ENCODE assay signal across 8 mouse cellular contexts in the genomic region with DNA sequence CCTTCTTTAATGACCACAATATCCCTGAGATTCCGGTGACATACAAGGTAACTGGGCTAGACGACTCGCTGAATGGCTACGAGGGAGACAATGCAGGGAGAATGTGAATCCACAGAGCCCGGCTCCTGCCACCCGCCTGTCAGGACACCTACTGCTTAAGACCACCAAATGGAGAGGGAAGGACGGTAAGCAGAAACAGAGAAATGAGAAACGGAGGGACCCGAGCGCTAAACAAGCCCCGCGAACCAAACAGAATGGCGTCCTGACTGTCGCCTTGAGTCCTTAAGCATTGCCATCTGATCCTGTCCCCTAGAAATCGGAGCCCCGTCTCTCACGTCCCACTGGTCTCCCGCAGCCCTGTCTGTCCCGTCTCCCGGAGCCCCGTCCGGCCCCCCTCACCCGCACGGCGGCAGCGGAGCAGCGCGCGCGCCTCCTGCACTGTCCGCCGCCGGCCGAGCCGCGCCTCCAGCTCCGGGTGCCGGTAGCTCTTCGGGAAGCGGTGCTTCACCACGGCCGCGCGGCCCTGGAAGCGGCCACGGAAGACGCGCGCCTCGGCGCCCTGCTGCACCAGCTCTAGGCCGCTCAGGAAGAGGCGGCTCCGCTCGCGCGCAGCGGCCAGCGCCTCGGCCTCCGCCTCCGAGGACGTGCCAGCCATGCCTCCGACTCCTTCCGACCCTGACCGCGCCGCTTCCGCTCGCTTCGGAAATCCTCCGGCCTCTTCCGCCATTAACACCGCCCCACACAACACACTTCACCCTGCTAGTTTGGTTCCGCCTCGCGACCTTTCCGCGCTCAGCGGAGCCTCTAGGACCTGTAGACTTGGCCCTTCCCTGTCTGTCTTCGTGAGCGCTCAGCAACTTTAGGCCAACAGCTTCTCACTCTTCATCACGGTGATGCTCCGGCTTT. TPM values are rescaled to one million over a fixed set of nuclear protein-coding genes. Genes with fewer than 3 reads are reported as not detected.
A peak's percentile ranks its signal among the peaks of the same experiment; 100 is the strongest.
DNase-seq lines count a peak whose midpoint lies in the region; ATAC-seq and TF ChIP-seq lines count a peak whose summit lies in the region.

A gene (minus strand): TSS at position 677 of the 906 bp plus-strand sequence.

- intact Hi-C loops in heart, postnatal 14 days (cut with DNase I), result no loop called here

- peak; percentile 97 for ATAC-seq in G1E (ENCODE audit: extremely low read depth, insufficient number of reproducible peaks, low FRiP score, poor library complexity, severe bottlenecking)
- peak; percentile 90 for ATAC-seq in forebrain, embryonic 15.5 days (replicated peaks)
- ATAC-seq in neural tube, embryonic 15.5 days (ENCODE audit: low FRiP score), result peak; percentile 90

- H3K4me1 ChIP-seq in G1E (ENCODE audit: insufficient read depth, low read depth, low read length), result peaks cover 23% of the 10 kb centered on the region
- peaks cover 18% of the 10 kb centered on the region for H3K4me1 ChIP-seq in forebrain, embryonic 15.5 days
- H3K4me1 ChIP-seq in lung, adult 2 months (ENCODE audit: control insufficient read depth, insufficient read depth, low read length), result peaks cover 3% of the 10 kb centered on the region
- H3K4me1 ChIP-seq in neural tube, embryonic 15.5 days, result peaks cover 18% of the 10 kb centered on the region

- DNase-seq in G1E (ENCODE audit: low spot score), result peak; percentile 61
- peak; percentile 82 for DNase-seq in cerebellum, adult 11-12 months
- peak; percentile 86 for DNase-seq in heart, postnatal 14 days
- no peak for DNase-seq in large intestine, adult 2 months (ENCODE audit: low read depth, low spot score)
- peak; percentile 78 for DNase-seq in lung, adult 2 months
- DNase-seq in testis, postnatal 10 days (ENCODE audit: low spot score), result peak; percentile 82

- H3K9me3 ChIP-seq in G1E (replicated peaks), result peaks cover 3% of the 10 kb centered on the region; the same call in 1 of the 2 replicates
- no peaks in the 10 kb centered on the region for H3K9me3 ChIP-seq in forebrain, embryonic 15.5 days
- no peaks in the 10 kb centered on the region for H3K9me3 ChIP-seq in neural tube, embryonic 15.5 days (replicated peaks)

- H3K27me3 ChIP-seq in G1E (ENCODE audit: insufficient read depth, low read length), result peaks cover 10% of the 10 kb centered on the region; the same call in 1 of the 2 replicates
- H3K27me3 ChIP-seq in forebrain, embryonic 15.5 days, result no peaks in the 10 kb centered on the region
- no peaks in the 10 kb centered on the region for H3K27me3 ChIP-seq in neural tube, embryonic 15.5 days (replicated peaks)

- no peak for TF ChIP-seq CTCF in G1E (IDR thresholded peaks at IDR 0.05; ENCODE audit: low read depth, low read length)
- no peak for TF ChIP-seq CTCF in lung, adult 2 months (IDR thresholded peaks at IDR 0.05; ENCODE audit: insufficient read depth, low read length)

- peak within 1 kb of the TSS; percentile 75 for H3K27ac ChIP-seq in forebrain, embryonic 15.5 days (replicated peaks)
- H3K27ac ChIP-seq in neural tube, embryonic 15.5 days (replicated peaks), result peak within 1 kb of the TSS; percentile 84

- 0 out of 2 replicates have a peak, but pooled peaks have one; percentile 36 for TF ChIP-seq POLR2A in lung, adult 2 months (IDR thresholded peaks at IDR 0.05; ENCODE audit: borderline replicate concordance, extremely low read depth, low read depth, low read length)

- H3K36me3 ChIP-seq in G1E (replicated peaks), result peaks cover 33% of the 10 kb centered on the region
- H3K36me3 ChIP-seq in forebrain, embryonic 15.5 days, result peaks cover 20% of the 10 kb centered on the region
- H3K36me3 ChIP-seq in neural tube, embryonic 15.5 days, result peaks cover 26% of the 10 kb centered on the region

- under 1% methylated on average over 76 of the region's 84 CpGs for WGBS in forebrain, embryonic 15.5 days
- under 1% methylated on average over 84 of the region's 84 CpGs for WGBS in large intestine, adult 2 months
- WGBS in lung, adult 2 months, result under 1% methylated on average over 84 of the region's 84 CpGs
- under 1% methylated on average over 84 of the region's 84 CpGs for WGBS in neural tube, embryonic 15.5 days

- H3K9ac ChIP-seq in forebrain, embryonic 15.5 days (replicated peaks), result peak within 1 kb of the TSS; percentile 78
- H3K9ac ChIP-seq in neural tube, embryonic 15.5 days (replicated peaks), result peak within 1 kb of the TSS; percentile 81

- peak within 1 kb of the TSS; percentile 76 for H3K4me3 ChIP-seq in G1E (ENCODE audit: low read depth, low read length)
- peak within 1 kb of the TSS; percentile 72 for H3K4me3 ChIP-seq in forebrain, embryonic 15.5 days
- peak within 1 kb of the TSS; percentile 80 for H3K4me3 ChIP-seq in lung, adult 2 months (replicated peaks; ENCODE audit: extremely low read depth, low read depth, low read length)
- peak within 1 kb of the TSS; percentile 73 for H3K4me3 ChIP-seq in neural tube, embryonic 15.5 days (replicated peaks)

- H3K4me2 ChIP-seq in forebrain, embryonic 15.5 days (replicated peaks), result peak within 1 kb of the TSS; percentile 74
- peak within 1 kb of the TSS; percentile 80 for H3K4me2 ChIP-seq in neural tube, embryonic 15.5 days

RNA-seq across cellular contexts. Expression of the gene that starts here (rescaled TPM):
- total RNA-seq in G1E (2014; fragmentation: Nextera tagmentation) (7.3 and 8.4 TPM in 2 replicates), G1E (2017) (13.7 and 16.4 TPM in 2 replicates)
- 25.7 and 28.1 TPM in 2 replicates for polyA plus RNA-seq in G1E (2012)
- 47.1 and 48.6 TPM in 2 replicates for polyA plus RNA-seq in forebrain, embryonic 15.5 days (2015; fragmentation: Nextera tagmentation; extraction: Ambion mirVana)
- total RNA-seq in heart, postnatal 14 days (2021), result 10 to 100 TPM; 10.6 to 10.9 TPM
- polyA plus RNA-seq in large intestine, adult 2 months (2012; rRNA removed), result 12.5 and 12.9 TPM in 2 replicates
- polyA plus RNA-seq in lung, adult 2 months (2012; rRNA removed), result 21.5 and 22.2 TPM in 2 replicates
- 34.0 and 35.5 TPM in 2 replicates for polyA plus RNA-seq in neural tube, embryonic 15.5 days (2015; fragmentation: Nextera tagmentation; extraction: Ambion mirVana)
